ENCODE assay signal across 14 mouse cellular contexts in the genomic region with DNA sequence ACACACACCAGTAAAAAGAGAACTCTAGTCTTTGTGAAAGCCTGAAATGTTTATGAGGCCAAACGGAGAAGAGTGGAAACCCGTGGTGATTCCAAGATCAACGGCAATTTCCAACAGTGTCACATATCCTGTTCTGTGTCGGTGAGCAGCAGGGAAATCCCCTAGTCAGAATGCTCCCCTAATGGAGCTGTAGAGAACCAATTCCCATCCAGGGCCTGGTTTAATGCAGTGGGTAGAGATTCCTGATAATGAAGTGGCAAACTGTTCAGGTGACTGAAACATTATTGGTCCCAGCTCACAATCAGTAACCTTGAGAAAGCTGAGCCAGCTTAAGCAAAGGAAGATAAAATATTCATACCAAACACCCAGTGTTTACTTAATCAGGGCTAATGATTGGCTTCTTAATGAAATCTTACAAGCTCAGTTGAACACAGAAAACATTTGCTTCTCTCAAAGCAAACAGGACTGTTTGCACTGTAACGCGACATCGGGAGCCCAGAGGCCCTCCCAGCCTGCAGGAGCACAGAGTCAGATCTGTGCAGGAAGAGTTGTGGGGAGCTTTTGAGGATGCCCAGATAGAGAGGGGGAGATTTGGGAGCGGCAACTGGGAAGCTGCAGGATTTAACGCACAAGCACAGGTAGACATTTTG.
DNase-seq lines count a peak whose midpoint lies in the region; ATAC-seq and TF ChIP-seq lines count a peak whose summit lies in the region.
"Had no signal": no experiment of that assay in that cellular context is flagged by ENCODE, and none has a peak within 500 bp of the region (broad histone marks: within the 10 kb centered on the region; RNA-seq: fewer than 3 reads in every experiment).

No protein-coding gene starts in this region.

- H3K4me2 ChIP-seq in midbrain, embryonic 13.5 days (replicated peaks), result no peak overlapping the region
- no peak overlapping the region for H3K4me2 ChIP-seq in intestine, embryonic 16.5 days (ENCODE audit: low read depth, low read length)
- no peak overlapping the region for H3K4me2 ChIP-seq in stomach, postnatal 0 days (replicated peaks; ENCODE audit: low read depth)
- H3K4me2 ChIP-seq: limb, embryonic 12.5 days; lung, embryonic 15.5 days had no signal

- H3K27me3 ChIP-seq in midbrain, embryonic 13.5 days, result no peaks in the 10 kb centered on the region
- H3K27me3 ChIP-seq in midbrain, embryonic 10.5 days (ENCODE audit: low read depth, poor library complexity, severe bottlenecking), result no peaks in the 10 kb centered on the region
- H3K27me3 ChIP-seq in intestine, embryonic 16.5 days (replicated peaks; ENCODE audit: control insufficient read depth, insufficient read depth, low read length), result no peaks in the 10 kb centered on the region
- H3K27me3 ChIP-seq in stomach, postnatal 0 days (ENCODE audit: control insufficient read depth, insufficient read depth, low read length), result no peaks in the 10 kb centered on the region
- H3K27me3 ChIP-seq: limb, embryonic 12.5 days; lung, embryonic 15.5 days; megakaryocyte, embryonic 14.5 days had no signal

- ATAC-seq in midbrain, embryonic 13.5 days, result peak; percentile 60
- ATAC-seq in intestine, embryonic 16.5 days, result peak; percentile 78
- ATAC-seq in stomach, postnatal 0 days (ENCODE audit: low FRiP score, low TSS enrichment), result peak; percentile 90

- no peak overlapping the region for H3K27ac ChIP-seq in midbrain, embryonic 13.5 days
- H3K27ac ChIP-seq in midbrain, embryonic 10.5 days (replicated peaks), result no peak overlapping the region
- H3K27ac ChIP-seq in intestine, embryonic 16.5 days (ENCODE audit: low read length), result no peak overlapping the region
- no peak overlapping the region for H3K27ac ChIP-seq in stomach, postnatal 0 days (replicated peaks)
- H3K27ac ChIP-seq: left cerebral cortex, adult 2 months; limb, embryonic 12.5 days; lung, embryonic 15.5 days had no signal

- H3K9ac ChIP-seq in midbrain, embryonic 13.5 days (replicated peaks), result no peak overlapping the region
- no peak overlapping the region for H3K9ac ChIP-seq in intestine, embryonic 16.5 days (ENCODE audit: low read depth, low read length)
- H3K9ac ChIP-seq in stomach, postnatal 0 days (ENCODE audit: low read length), result no peak overlapping the region
- H3K9ac ChIP-seq: limb, embryonic 12.5 days; lung, embryonic 15.5 days had no signal

- H3K36me3 ChIP-seq in midbrain, embryonic 13.5 days, result no peaks in the 10 kb centered on the region
- no peaks in the 10 kb centered on the region for H3K36me3 ChIP-seq in midbrain, embryonic 10.5 days
- no peaks in the 10 kb centered on the region for H3K36me3 ChIP-seq in intestine, embryonic 16.5 days (ENCODE audit: control insufficient read depth, insufficient read depth, low read length)
- no peaks in the 10 kb centered on the region for H3K36me3 ChIP-seq in stomach, postnatal 0 days (ENCODE audit: control insufficient read depth, insufficient read depth, low read length)
- H3K36me3 ChIP-seq: limb, embryonic 12.5 days; lung, embryonic 15.5 days had no signal

- TF ChIP-seq EP300 in stomach, postnatal 0 days (optimal IDR thresholded peaks at IDR 0.05), result no peak

- peak; percentile 8 for DNase-seq in kidney, adult 11 months
- no peak for DNase-seq in kidney, postnatal 10 days
- DNase-seq in midbrain, embryonic 10.5 days (ENCODE audit: low spot score), result no peak
- peak; percentile 65 for DNase-seq in stomach, postnatal 0 days (ENCODE audit: low spot score)
- DNase-seq in retina, postnatal 1 day, result no peak
- DNase-seq in right cerebral cortex, postnatal 10 days (ENCODE audit: low spot score in 2 of 2), result no peak
- DNase-seq: cerebellum, adult 11 months; cerebellum, postnatal 36 days had no signal

- no peaks in the 10 kb centered on the region for H3K9me3 ChIP-seq in midbrain, embryonic 13.5 days
- H3K9me3 ChIP-seq in midbrain, embryonic 10.5 days (replicated peaks), result no peaks in the 10 kb centered on the region
- H3K9me3 ChIP-seq in intestine, embryonic 16.5 days (ENCODE audit: control insufficient read depth, low read length), result no peaks in the 10 kb centered on the region
- H3K9me3 ChIP-seq in stomach, postnatal 0 days (ENCODE audit: control insufficient read depth, low read length), result no peaks in the 10 kb centered on the region
- H3K9me3 ChIP-seq: limb, embryonic 12.5 days; lung, embryonic 15.5 days; megakaryocyte, embryonic 14.5 days had no signal

- H3K4me3 ChIP-seq in midbrain, embryonic 13.5 days (replicated peaks), result no peak overlapping the region
- no peak overlapping the region for H3K4me3 ChIP-seq in midbrain, embryonic 10.5 days
- H3K4me3 ChIP-seq in intestine, embryonic 16.5 days (ENCODE audit: low read length), result no peak overlapping the region
- H3K4me3 ChIP-seq in stomach, postnatal 0 days (ENCODE audit: low read depth, low read length), result no peak overlapping the region
- H3K4me3 ChIP-seq: left cerebral cortex, adult 2 months; limb, embryonic 12.5 days; lung, embryonic 15.5 days; megakaryocyte, embryonic 14.5 days had no signal

- 76% methylated on average over 9 of the region's 9 CpGs for WGBS in midbrain, embryonic 13.5 days
- WGBS in midbrain, embryonic 10.5 days, result 79% methylated on average over 9 of the region's 9 CpGs
- WGBS in intestine, embryonic 16.5 days, result 41% methylated on average over 9 of the region's 9 CpGs
- 47% methylated on average over 9 of the region's 9 CpGs for WGBS in stomach, postnatal 0 days

- no peak for TF ChIP-seq CTCF in stomach, postnatal 0 days (IDR thresholded peaks at IDR 0.05; ENCODE audit: low read depth)

- no peaks in the 10 kb centered on the region; the same call in 1 of the 2 replicates for H3K4me1 ChIP-seq in midbrain, embryonic 13.5 days (replicated peaks)
- 0 out of 2 replicates have a peak, but pooled peaks cover 3% of the 10 kb centered on the region for H3K4me1 ChIP-seq in midbrain, embryonic 10.5 days
- H3K4me1 ChIP-seq in intestine, embryonic 16.5 days (ENCODE audit: control insufficient read depth, insufficient read depth, low read length), result no peaks in the 10 kb centered on the region
- no peaks in the 10 kb centered on the region for H3K4me1 ChIP-seq in stomach, postnatal 0 days (replicated peaks; ENCODE audit: control insufficient read depth, insufficient read depth)
- H3K4me1 ChIP-seq: limb, embryonic 12.5 days had no signal

Comparison
In these comparisons a context has a peak if more than half of its experiments do, and no peak if none do; other contexts are left out.
1. DNase-seq: peak in kidney, adult 11 months (single experiment) and stomach, postnatal 0 days (single experiment); none in kidney, postnatal 10 days (single experiment), midbrain, embryonic 10.5 days (single experiment), retina, postnatal 1 day (single experiment) and right cerebral cortex, postnatal 10 days (0 of 2).
2. Peak in every context shown above with its lines, with median percentiles within 50 percentile points of each other: ATAC-seq.